Mouse (Mus musculus): ENCODE measurements around the gene Tas2r136. TPM values are rescaled to one million over a fixed set of nuclear protein-coding genes. Genes with fewer than 3 reads are reported as not detected.

The Tas2r136 gene
- not detected in 2 replicates for polyA plus RNA-seq (2015; fragmentation: Nextera tagmentation; extraction: Ambion mirVana)

DNA sequence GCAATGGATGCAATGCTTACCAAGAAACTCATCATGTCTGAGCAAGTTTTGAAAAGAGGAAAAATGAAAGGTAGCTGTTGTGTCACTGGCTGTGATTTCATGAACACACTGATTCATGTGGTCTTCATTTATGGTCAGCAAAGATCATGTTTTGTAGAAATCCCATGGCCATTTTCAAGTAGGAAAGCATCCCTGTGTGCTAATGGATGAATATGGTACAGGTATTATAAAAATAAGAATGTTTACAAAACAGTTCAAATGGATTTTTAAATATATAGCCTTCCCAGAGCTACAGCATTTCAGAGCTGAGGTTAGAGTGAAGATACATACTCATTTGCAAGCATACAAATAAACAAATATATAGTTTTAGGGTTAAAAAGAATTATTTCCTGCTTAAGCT, at the start of gene Tas2r136:
Tas2r136 (minus strand) TSS at position 101 of the 400 bp plus-strand sequence.
- no peaks in the 10 kb centered on the region for H3K4me1 ChIP-seq (replicated peaks)
- no peak for ATAC-seq (ENCODE audit: low read depth)
- H3K9ac ChIP-seq, result no peak within 1 kb of the TSS

DNA sequence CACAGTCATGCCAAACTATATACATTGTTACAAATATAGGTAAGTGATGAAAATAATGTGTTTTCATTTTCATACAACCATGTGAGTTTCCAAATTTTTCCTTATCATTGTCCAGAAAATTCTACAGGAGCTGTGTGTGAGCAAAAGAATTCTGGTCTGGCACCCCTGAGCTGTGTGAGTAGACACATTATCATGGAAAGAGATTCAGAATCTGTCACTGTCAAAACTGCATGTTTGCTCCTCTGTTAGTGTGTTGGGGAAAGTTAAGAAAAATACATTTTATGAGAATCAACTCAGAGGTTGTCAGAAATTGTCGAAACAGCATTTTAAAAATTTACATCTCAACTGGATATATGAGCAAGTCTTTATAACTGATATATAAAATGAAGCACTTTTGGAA, 24.6 kb upstream of the Tas2r136 start, which contains the start of gene Tas2r117:
Tas2r117 (plus strand) TSS at position 301 of the 400 bp plus-strand sequence.
- ATAC-seq (ENCODE audit: low read depth), result no peak
- WGBS, result 91% methylated on average over 1 of the region's 1 CpGs

More for the DNA sequence above, at the start of gene Tas2r136:
- Histone ChIP-seq H3K4me3 (no peak within 1 kb of the TSS), H3K36me3 (no peaks in the 10 kb centered on the region), H3K27me3 (no peaks in the 10 kb centered on the region), H3K9me3 (no peaks in the 10 kb centered on the region), H3K27ac (replicated peaks) (no peak within 1 kb of the TSS), H3K4me2 (no peak within 1 kb of the TSS)

DNA sequence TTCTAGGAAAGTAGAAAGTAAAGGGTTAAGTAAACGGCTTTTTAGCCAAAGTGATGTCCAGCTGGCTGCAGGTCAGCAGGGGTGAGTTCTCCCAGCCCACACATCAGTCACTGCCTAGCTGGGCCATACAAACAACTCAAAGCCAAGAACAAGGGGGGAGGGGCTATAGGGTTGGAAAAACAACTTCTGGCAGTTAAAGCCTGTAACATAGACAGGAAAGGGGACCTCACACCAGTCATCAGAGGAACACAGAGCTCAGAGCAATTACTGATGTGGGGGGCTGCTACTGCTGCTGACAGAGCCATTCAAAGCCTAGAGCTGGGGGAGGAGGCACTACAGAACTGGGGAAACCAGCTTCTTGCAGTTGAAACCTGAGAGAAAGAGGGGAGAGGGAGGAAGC, 17.4 kb upstream of the Tas2r136 start:
- 18% methylated on average over 1 of the region's 1 CpGs for WGBS

More for the DNA sequence above, 24.6 kb upstream of the Tas2r136 start, which contains the start of gene Tas2r117:
- no peak within 1 kb of the TSS for H3K4me3 ChIP-seq
- H3K36me3 ChIP-seq, result no peaks in the 10 kb centered on the region
- no peaks in the 10 kb centered on the region for H3K4me1 ChIP-seq (replicated peaks)
- H3K9ac ChIP-seq, result no peak within 1 kb of the TSS
- H3K27ac ChIP-seq (replicated peaks), result no peak within 1 kb of the TSS
- no peaks in the 10 kb centered on the region for H3K9me3 ChIP-seq
- H3K27me3 ChIP-seq, result no peaks in the 10 kb centered on the region
- H3K4me2 ChIP-seq, result no peak within 1 kb of the TSS

DNA sequence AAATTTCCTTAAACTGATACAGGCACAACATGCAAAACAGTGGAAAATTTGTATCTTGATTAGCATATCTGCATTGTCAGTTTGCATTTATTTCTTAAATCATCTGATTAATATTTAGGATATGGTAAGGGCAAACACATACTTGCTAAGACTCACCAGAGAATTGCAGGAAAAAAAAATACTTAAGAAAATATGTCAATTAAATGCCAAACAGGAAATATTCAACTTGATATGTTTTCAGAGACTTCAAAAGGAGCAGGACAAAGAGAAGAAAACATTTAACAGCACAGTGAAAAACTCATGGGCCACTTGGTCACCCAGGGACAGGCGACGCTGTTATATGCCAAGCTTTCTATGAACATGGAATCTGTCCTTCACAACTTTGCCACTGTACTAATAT, 16.1 kb downstream of the Tas2r136 start, which contains the start of gene Tas2r102:
Tas2r102 (plus strand) TSS at position 301 of the 400 bp plus-strand sequence.
- no peak within 1 kb of the TSS for H3K27ac ChIP-seq (replicated peaks)
- 97% methylated on average over 2 of the region's 2 CpGs for WGBS
- no peak for ATAC-seq (ENCODE audit: low read depth)

More for the DNA sequence above, 17.4 kb upstream of the Tas2r136 start:
- H3K36me3 ChIP-seq, result no peaks in the 10 kb centered on the region
- no peak overlapping the region for H3K27ac ChIP-seq (replicated peaks)
- H3K27me3 ChIP-seq, result no peaks in the 10 kb centered on the region
- no peak overlapping the region for H3K9ac ChIP-seq
- ATAC-seq (ENCODE audit: low read depth), result no peak
- H3K9me3 ChIP-seq, result peaks cover 22% of the 10 kb centered on the region
- no peaks in the 10 kb centered on the region for H3K4me1 ChIP-seq (replicated peaks)
- no peak overlapping the region for H3K4me3 ChIP-seq
- no peak overlapping the region for H3K4me2 ChIP-seq

DNA sequence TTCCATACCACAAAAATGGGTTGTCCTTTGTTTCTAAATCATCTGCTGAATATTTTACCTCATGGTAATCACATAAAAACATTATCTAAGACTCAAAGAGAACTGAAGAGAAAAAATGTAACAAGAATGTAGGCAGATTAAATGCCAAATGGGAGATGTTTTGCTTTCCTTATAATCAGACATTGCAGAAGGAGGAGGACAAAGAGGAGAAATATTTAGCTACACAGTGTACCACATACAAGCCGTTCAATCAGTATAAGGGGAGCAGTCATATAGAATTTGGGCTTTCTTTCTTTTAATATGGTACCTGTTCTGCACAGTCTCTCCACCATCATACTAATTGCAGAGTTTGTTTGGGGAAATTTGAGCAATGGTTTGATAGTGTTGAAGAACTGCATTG, 23.5 kb downstream of the Tas2r136 start, which contains the start of gene Tas2r124:
Tas2r124 (plus strand) TSS at position 301 of the 400 bp plus-strand sequence.
- no peak for ATAC-seq (ENCODE audit: low read depth)
- no peaks in the 10 kb centered on the region for H3K9me3 ChIP-seq
- no peaks in the 10 kb centered on the region for H3K4me1 ChIP-seq (replicated peaks)
- H3K4me2 ChIP-seq, result no peak within 1 kb of the TSS
- H3K27ac ChIP-seq (replicated peaks), result no peak within 1 kb of the TSS
- no peaks in the 10 kb centered on the region for H3K27me3 ChIP-seq
- H3K4me3 ChIP-seq, result no peak within 1 kb of the TSS
- WGBS, result 95% methylated on average over 1 of the region's 1 CpGs
- no peak within 1 kb of the TSS for H3K9ac ChIP-seq
- no peaks in the 10 kb centered on the region for H3K36me3 ChIP-seq

More for the DNA sequence above, 16.1 kb downstream of the Tas2r136 start, which contains the start of gene Tas2r102:
- H3K36me3 ChIP-seq, result no peaks in the 10 kb centered on the region
- H3K27me3 ChIP-seq, result no peaks in the 10 kb centered on the region
- no peaks in the 10 kb centered on the region for H3K9me3 ChIP-seq
- H3K9ac ChIP-seq, result no peak within 1 kb of the TSS
- H3K4me3 ChIP-seq, result no peak within 1 kb of the TSS
- no peak within 1 kb of the TSS for H3K4me2 ChIP-seq
- no peaks in the 10 kb centered on the region for H3K4me1 ChIP-seq (replicated peaks)

DNA sequence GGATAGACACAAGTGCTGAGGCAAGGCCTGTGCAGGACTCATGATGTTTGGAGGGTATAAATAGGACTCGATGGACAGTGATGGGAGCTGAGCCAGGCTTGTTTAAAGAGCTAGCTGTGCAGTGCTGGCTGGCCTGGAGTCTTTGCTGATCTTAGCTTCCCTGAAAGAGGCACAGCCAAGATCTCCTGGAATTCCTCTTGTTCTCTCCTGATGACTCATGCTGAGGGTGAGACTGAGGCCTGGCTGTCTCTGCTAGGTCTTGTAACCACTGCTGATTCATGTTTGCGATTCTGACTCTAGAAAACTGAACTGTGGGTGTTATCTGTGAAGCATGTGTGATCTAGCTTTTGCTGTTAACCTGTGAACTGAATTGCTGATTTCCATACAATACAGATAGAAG, 27.8 kb downstream of the Tas2r136 start:
- no peak overlapping the region for H3K4me3 ChIP-seq
- no peak overlapping the region for H3K4me2 ChIP-seq
- H3K4me1 ChIP-seq (replicated peaks), result no peaks in the 10 kb centered on the region
- no peak for ATAC-seq (ENCODE audit: low read depth)
- no peaks in the 10 kb centered on the region for H3K9me3 ChIP-seq
- H3K27ac ChIP-seq (replicated peaks), result no peak overlapping the region
- no peak overlapping the region for H3K9ac ChIP-seq
- 77% methylated on average over 2 of the region's 2 CpGs for WGBS
- H3K27me3 ChIP-seq, result no peaks in the 10 kb centered on the region
- no peaks in the 10 kb centered on the region for H3K36me3 ChIP-seq

DNA sequence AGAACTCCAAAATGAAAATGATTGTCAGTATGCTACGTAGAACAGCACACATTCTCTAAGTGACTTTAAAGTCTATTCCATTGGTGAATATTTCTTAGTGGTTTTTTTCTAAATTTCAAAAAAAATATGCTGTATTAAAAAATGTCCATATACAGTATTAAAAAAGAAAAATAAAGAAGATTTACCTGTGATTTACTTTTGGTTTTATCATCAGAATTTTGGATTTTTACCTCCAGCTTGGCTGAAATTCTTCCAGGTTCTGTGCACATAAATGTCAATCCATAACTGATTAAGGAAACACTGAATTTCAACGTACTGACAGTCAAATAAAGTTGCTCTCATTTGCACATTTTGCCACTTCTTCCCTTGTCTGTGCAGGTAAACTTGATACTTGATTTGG, 40.0 kb downstream of the Tas2r136 start, which contains the start of gene Tas2r115:
Tas2r115 (minus strand) TSS at position 101 of the 400 bp plus-strand sequence.
- H3K4me2 ChIP-seq, result no peak within 1 kb of the TSS
- H3K27me3 ChIP-seq, result no peaks in the 10 kb centered on the region
- ATAC-seq (ENCODE audit: low read depth), result no peak
- no peaks in the 10 kb centered on the region for H3K9me3 ChIP-seq
- WGBS, result 74% methylated on average over 2 of the region's 2 CpGs
- no peak within 1 kb of the TSS for H3K27ac ChIP-seq (replicated peaks)
- no peaks in the 10 kb centered on the region for H3K36me3 ChIP-seq
- no peaks in the 10 kb centered on the region for H3K4me1 ChIP-seq (replicated peaks)
- H3K4me3 ChIP-seq, result no peak within 1 kb of the TSS
- H3K9ac ChIP-seq, result no peak within 1 kb of the TSS

Other genes with a start within 250 kb of the Tas2r136 start
- not detected in 2 replicates for gene Prh1, start 208.4 kb downstream of the Tas2r136 start, polyA plus RNA-seq (2015; fragmentation: Nextera tagmentation; extraction: Ambion mirVana)
- gene Prp2, start 182.2 kb downstream of the Tas2r136 start, polyA plus RNA-seq (2015; fragmentation: Nextera tagmentation; extraction: Ambion mirVana), result not detected in 2 replicates
- gene A630073D07Rik, start 126.6 kb downstream of the Tas2r136 start, polyA plus RNA-seq (2015; fragmentation: Nextera tagmentation; extraction: Ambion mirVana), result not detected in 2 replicates
- not detected in 2 replicates for gene Tas2r120, start 121.2 kb downstream of the Tas2r136 start, polyA plus RNA-seq (2015; fragmentation: Nextera tagmentation; extraction: Ambion mirVana)
- gene Tas2r121, start 77.2 kb downstream of the Tas2r136 start, polyA plus RNA-seq (2015; fragmentation: Nextera tagmentation; extraction: Ambion mirVana), result not detected in 2 replicates
- gene Tas2r122, start 66.2 kb downstream of the Tas2r136 start, polyA plus RNA-seq (2015; fragmentation: Nextera tagmentation; extraction: Ambion mirVana), result not detected in 2 replicates
- not detected in 2 replicates for gene Tas2r115, start 40.1 kb downstream of the Tas2r136 start, polyA plus RNA-seq (2015; fragmentation: Nextera tagmentation; extraction: Ambion mirVana)
- gene Tas2r124, start 23.4 kb downstream of the Tas2r136 start, polyA plus RNA-seq (2015; fragmentation: Nextera tagmentation; extraction: Ambion mirVana), result not detected in 2 replicates
- gene Tas2r102, start 16.0 kb downstream of the Tas2r136 start, polyA plus RNA-seq (2015; fragmentation: Nextera tagmentation; extraction: Ambion mirVana), result not detected in 2 replicates
- not detected in 2 replicates for gene Tas2r117, start 24.7 kb upstream of the Tas2r136 start, polyA plus RNA-seq (2015; fragmentation: Nextera tagmentation; extraction: Ambion mirVana)
- not detected in 2 replicates for gene Tas2r123, start 69.0 kb upstream of the Tas2r136 start, polyA plus RNA-seq (2015; fragmentation: Nextera tagmentation; extraction: Ambion mirVana)
- not detected in 2 replicates for gene Tas2r116, start 77.3 kb upstream of the Tas2r136 start, polyA plus RNA-seq (2015; fragmentation: Nextera tagmentation; extraction: Ambion mirVana)
- gene Tas2r110, start 89.8 kb upstream of the Tas2r136 start, polyA plus RNA-seq (2015; fragmentation: Nextera tagmentation; extraction: Ambion mirVana), result not detected in 2 replicates
- not detected in 2 replicates for gene Tas2r113, start 114.8 kb upstream of the Tas2r136 start, polyA plus RNA-seq (2015; fragmentation: Nextera tagmentation; extraction: Ambion mirVana)
- 0.49 TPM in 1 of 2 replicates, not detected in the other for gene Tas2r125, start 131.5 kb upstream of the Tas2r136 start, polyA plus RNA-seq (2015; fragmentation: Nextera tagmentation; extraction: Ambion mirVana)
- gene Tas2r129, start 172.9 kb upstream of the Tas2r136 start, polyA plus RNA-seq (2015; fragmentation: Nextera tagmentation; extraction: Ambion mirVana), result not detected in 2 replicates
- not detected in 2 replicates for gene Tas2r131, start 179.8 kb upstream of the Tas2r136 start, polyA plus RNA-seq (2015; fragmentation: Nextera tagmentation; extraction: Ambion mirVana)
- gene Tas2r109, start 202.8 kb upstream of the Tas2r136 start, polyA plus RNA-seq (2015; fragmentation: Nextera tagmentation; extraction: Ambion mirVana), result not detected in 2 replicates